Mouse (Mus musculus) induced T-regulatory cell, adult 2 months (primary cell): ENCODE results near the gene Mlxip.

ENCODE experiments used
- DNase-seq: peaks from one replicate; pipeline ENCODE4 v3.0.0-alpha.2; 2012; ENCODE audit warnings: low read depth

The Mlxip gene

DNA sequence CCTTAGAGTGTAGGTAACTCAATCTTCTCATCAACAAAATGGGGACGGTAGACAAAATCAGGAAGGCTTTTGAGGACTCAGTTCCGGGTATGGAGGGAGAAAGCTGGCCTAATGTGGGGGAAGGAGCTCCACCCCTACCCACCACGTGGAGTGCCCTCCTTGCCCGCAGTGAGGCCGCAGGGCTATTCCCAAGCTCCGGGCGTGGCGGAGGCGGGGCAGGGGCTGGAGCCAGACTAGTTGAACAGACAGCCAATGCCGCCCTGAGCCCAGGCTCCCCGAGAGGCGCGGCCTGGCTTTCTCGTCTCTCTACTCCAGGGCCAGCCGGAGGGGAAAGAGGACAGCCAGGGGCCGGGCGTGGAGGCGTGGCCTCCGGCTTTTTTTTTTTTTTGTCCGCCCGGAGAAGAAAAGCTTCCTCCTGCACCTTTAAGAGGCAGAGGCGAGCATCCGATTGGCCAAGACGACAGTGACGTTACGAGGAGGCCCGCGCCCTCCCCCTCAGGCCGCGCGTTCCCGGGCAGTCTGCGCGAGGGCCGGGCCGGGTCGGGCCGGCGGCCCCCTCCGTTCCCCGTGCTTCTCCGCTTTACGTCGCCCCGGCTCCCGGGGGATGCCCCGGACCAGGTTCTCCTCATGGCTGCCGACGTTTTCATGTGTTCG lies at the start of gene Mlxip:
Gene Mlxip, plus strand, starts transcription at position 496 of the 654 bp plus-strand sequence.
- DNase-seq = peak; percentile 94

DNA sequence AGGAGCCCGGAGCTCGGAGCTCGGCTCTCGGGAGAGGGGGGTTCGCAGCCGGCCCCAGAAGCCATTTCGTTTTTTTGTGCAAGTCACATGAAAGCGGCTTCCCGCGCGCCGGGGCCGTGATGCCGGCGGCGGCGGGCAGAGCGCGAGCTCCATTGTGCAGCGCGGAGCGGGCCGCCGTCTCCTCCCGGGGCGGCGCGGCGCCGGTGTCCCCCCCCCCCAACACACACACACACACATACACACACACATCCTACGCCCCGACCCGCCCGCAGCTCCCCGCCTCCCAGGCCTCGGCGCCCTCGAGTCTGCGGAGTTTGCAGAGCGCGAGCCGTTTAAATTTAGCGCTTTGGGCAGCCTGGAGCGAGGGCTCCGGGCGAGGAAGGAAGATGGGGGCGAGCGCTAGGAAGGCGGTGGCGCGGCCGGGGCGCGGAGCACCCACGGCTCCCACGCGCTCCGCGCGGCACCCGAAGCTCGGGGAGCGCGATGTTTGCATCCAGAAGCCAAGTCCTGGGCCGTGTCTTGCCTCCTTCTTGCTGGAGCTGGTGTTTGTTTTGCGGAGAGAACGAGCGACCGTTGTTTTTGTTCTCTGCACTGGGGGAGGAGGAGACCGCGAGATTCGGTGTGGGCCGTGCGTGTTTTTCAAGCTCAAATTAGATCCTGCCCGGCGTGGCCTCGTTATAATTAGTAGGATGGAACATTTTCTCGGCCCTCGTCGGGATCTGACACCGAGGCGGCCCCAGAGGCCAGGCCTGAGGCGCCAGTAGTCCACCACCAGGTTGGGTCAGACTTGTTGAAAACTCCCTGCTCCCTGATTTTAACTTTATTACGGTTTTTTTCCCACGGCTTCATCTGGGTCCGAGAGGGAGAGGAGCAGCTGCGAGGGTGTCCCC lies 49.4 kb upstream of the Mlxip start:
- DNase-seq = peak; percentile 72

GRCm38 (mm10) chr5:123345853-123346654 lies 48.5 kb upstream of the Mlxip start:
- peak; percentile 41 for DNase-seq

- no peak for DNase-seq
These were observed 47.8 kb upstream of the Mlxip start for GRCm38 (mm10) chr5:123346701-123347270.

DNA sequence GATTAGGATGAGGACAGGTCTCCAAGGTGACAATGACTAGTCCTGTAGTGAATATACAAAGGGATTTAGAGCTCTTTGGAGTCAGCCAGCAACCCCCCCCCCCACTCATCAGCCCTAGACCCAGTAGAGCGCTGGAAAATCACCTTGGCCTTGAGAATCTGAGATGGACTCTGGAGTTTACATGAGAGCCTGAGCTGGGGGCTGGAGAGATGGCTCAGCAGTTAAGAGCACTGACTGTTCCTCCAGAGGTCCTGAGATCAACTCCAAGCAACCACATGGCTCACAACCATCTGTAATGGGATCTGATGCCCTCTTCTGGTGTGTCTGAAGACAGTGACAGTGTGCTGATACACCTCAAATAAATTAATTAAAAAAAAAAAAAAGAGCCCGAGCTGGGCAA lies 46.6 kb upstream of the Mlxip start:
- DNase-seq = no peak

DNA sequence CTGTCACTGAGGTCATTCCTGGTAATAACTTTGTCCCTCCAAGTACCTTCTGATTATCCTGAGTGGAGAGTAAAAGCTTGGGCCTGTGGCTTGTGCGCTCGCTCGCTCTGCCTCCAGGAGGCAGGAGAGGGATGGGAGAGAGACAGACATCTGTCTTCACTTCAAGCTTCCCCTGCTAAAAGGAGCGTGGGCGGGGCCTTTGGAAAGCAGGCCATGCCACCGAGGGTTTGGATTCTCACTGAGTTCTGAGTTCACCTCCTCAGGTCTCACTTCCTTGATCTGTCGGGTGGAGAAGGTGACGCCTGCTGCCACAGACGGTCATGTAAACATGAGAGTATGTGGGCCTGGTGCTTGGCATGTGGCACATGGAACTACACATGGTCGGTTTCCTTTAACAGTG lies 44.2 kb upstream of the Mlxip start:
- DNase-seq = peak; percentile 10

- DNase-seq = no peak
These were observed 38.7 kb upstream of the Mlxip start for GRCm38 (mm10) chr5:123355918-123356317.

DNA sequence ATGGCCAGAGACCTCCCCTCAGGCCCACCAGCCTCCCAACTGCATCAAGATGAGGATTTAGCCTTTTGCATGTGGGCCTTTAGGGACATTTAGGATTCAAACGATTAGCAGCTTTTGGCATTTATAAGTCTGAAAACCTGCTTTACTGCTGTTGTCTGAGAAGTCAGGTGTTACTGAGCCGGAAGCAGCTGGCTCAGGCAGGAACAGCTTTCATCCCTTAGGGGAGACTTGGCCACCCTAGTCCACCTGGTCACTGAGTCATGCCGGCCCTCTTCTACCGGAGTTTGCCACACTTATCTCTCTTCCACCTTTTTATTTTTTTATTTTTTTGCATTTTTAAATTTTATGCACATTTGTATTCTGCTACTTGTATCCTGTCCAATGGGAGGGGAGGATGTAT lies 37.3 kb upstream of the Mlxip start:
- DNase-seq = no peak

DNA sequence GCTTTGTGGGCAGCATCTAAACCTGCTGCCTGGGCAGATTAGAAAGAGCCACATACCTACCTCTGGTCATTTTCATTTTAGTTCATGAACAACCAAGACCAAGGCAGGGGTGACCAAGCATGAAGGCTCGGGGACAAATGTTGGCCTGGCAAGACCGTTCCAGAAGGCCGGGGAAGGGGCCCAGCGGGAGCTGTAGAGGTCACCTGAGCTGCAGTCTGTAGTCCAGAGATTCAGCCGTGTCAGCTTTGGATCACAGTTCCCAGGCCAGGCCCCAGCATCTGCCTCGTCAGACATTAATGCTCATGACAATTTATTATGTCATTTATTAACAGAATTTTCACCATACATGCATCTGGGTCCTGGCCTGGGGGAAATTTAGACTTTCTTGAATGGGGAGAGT lies 35.2 kb upstream of the Mlxip start:
- DNase-seq = no peak

DNA sequence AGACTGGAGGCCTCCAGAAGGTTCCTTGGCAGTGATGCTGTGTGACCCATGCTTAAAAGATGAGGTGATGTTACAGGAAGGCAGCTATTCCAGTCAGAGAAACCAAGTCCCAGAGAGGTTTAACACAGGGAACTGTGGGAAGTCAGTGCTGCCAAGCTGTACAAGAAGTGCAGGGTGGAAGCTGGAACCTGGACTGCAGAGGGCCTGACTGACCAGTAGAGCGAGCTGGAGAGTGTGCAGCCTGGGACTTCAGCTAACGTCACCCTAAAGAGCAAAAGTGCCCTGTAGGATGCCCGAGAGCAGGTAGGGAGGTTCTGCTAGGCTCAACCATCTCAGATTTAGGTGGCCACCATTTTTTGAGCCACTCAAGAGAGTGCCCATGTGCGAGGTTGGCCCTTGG lies 31.7 kb upstream of the Mlxip start:
- DNase-seq = no peak

DNA sequence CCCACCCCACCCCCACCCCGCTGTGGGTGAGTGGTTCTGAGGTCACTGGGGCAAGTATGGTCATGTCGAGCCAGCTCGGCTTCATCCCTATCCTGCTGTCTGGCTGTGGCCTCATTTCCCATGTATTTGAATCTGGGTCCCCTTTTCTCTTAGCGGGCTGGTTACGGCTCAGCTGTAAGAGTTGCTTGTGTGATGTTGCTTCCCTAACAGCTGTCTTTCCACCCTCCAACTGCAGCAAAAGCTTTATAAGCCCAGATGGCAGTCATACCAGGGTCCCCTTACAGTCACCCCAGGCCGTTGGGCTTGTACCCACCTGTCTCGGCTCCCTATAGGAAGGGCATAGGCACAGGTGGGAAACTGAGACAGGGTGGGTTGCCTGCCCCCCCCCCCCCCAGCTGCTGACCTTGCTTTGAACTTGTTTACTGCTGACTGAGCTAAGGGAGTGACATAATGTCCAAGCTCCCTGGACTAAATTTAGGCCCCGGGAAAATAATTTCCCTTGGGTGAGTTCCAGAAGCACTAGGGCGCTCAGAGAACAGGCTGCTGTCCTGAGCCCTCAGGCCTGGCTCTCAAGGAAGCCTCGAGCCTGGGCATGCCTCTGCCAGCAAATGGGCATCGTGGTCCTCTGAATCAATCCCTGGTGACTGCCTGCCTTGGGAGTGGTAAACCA lies 30.2 kb upstream of the Mlxip start:
- DNase-seq = no peak

GRCm38 (mm10) chr5:123368869-123369488 lies 25.6 kb upstream of the Mlxip start:
- DNase-seq = peak; percentile 75

- DNase-seq = no peak
These were observed 24.5 kb upstream of the Mlxip start for GRCm38 (mm10) chr5:123370049-123370448.

GRCm38 (mm10) chr5:123375262-123375661 lies 19.3 kb upstream of the Mlxip start:
- no peak for DNase-seq

- no peak for DNase-seq
These were observed 18.7 kb upstream of the Mlxip start for GRCm38 (mm10) chr5:123375793-123376452.

DNA sequence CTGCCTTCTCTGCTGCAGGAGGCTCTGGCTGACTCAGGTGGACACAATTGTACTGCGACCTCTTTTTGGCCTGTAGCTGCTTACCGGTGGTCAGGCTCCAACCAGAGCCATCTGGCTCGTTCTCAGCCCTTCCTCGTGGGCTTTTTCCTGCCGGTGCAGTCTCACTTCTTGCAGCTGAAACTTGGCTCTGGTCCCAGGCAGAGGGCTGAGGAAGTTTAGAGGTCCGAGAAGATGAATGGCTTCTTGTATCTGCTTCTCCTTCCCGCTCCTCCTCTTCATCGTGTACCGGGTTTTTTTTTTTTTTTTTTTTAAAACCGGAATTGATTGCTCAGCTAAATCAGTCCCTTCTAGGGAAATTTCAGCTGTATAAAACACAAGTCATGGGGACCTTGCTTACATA lies 18.0 kb upstream of the Mlxip start:
- no peak for DNase-seq

- peak; percentile 90 for DNase-seq
These were observed 17.3 kb upstream of the Mlxip start for GRCm38 (mm10) chr5:123377120-123377955.

DNA sequence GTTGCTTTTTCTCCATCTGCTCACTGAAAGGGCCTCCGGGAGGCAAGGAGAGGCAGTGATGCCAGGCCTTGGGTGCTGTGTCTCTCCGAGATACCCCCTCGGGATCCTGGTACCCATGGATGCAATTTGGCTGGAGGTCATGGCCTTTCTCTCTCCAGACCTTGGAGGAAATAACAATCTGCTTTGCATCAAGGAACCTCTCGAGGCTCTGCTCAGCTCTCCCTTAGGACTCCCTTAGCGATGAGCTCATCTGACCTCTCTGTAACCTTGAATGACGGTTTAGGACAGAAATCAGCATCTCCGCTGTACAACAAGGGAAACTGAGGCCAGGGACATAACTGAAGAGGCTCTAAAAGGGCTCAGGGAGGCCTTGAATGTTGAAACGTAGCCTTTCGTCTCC lies 15.9 kb upstream of the Mlxip start:
- no peak for DNase-seq

GRCm38 (mm10) chr5:123379504-123379931 lies 15.1 kb upstream of the Mlxip start:
- DNase-seq = no peak

DNA sequence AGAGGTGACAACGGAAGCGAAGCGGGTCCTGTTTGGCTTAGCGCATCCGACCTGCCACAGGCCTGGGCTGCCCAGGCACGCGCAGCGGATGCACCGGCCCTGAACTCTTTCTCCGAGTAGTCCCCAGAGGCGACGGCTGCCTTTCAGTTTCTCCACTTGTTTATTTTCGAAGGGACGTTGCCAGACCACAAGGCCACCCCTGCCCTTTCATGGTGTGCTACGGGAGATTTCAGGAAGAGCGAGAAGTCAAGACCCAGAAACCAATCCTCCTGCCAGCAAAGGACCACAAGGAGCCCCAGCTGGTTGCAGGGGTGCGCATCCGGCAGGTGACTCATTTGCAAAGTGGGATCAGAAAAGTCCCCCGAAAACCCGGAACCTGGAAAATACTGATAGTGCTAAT lies 12.6 kb upstream of the Mlxip start:
- DNase-seq = peak; percentile 41
